Mouse (Mus musculus) embryonic stem cell, embryonic (primary cell): Measurements from ENCODE around the gene Zfp956.

Experiments
- CTCF ChIA-PET, 4 experiments: fragments of 300-600 bp in 2 of 4; fragments of 350-600 bp in 2 of 4; sonication (Branson Sonifier 250); formaldehyde crosslinking; loops; one replicate each; lab custom pipeline; 2022; ENCODE audit warnings: inconsistent platforms in 2 of 4; lab: Charles Lee
- POLR2A ChIA-PET, 4 experiments: fragments of 300-600 bp in 2 of 4; fragments of 350-600 bp in 2 of 4; sonication (Branson Sonifier 250); formaldehyde crosslinking; loops; one replicate each; lab custom pipeline; 2022; ENCODE audit warnings: antibody characterized with exemption in 4 of 4, inconsistent platforms in 1 of 4; lab: Charles Lee

Gene Zfp956

DNA sequence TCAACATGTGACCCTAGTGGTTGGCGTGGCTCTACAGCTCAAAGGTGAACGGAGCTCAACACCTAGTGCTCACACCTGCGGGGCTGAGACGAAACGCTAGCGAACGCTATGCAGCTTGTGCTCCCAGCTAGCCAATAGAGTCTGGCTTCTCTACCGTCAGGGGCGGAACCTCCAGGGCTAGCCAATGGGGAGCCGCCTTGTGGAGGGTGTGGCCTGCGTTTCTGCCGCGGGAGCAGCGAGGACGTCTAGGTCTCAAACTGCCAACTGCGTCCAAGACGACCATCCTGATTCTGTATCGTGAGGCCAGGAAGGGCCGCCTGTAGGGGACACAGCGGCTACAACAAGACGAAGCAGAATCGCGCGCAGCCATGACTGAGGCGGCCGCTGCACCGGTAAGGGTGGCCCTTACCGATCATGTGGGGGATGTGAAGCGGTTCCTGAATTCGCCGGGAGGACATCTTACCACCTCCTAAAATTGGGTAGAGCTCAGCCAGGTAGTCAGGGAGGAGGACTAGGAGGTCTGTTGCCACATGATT is at the start of gene Zfp956:
TSS of gene Zfp956 (plus strand) at position 200 of the 536 bp plus-strand sequence.
- CTCF ChIA-PET, result interaction anchor here in 3 of 4 experiments (0.7 to 2.7 kb wide), 7 partner anchors 10 to 118 kb away, joined by 3 to 10 read pairs (median 6); partner anchors contain the start of genes Zfp282 (in 1 of the 3) and Zfp398 (in 1 of the 3)
- POLR2A ChIA-PET, result interaction anchor here (0.5 to 2.2 kb wide), 34 partner anchors 8 to 756 kb away, joined by 3 to 21 read pairs (median 4); partner anchors contain the start of genes Zfp398 (in 2 of the 4), Pdia4 (in 1 of the 4), Zfp282 (in 1 of the 4) and Zfp777 (in 1 of the 4)

DNA sequence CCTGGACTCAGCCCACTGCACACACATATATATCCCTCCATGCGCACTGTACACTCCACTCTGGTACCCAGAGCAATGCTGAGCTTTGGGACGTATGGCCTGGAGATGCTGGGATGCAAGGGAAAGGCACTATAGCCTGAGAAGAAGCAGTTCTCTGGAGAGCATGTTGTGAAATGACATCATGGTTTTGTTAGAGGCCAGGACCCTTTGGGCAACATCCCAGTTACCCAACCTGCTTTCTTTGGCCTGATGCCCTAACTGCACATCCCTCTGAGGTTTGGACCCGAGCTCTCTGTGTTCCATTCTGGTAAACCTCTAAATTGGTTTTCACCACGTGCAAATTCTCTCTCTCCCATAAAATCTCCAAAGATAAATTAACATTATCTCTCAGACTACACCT is 49.6 kb upstream of the Zfp956 start:
- CTCF ChIA-PET, result interaction anchor here in 1 of 4 experiments (1.9 kb wide), 1 partner anchor 26 kb away, joined by 8 read pairs; the partner anchor contains the start of gene Zfp282

DNA sequence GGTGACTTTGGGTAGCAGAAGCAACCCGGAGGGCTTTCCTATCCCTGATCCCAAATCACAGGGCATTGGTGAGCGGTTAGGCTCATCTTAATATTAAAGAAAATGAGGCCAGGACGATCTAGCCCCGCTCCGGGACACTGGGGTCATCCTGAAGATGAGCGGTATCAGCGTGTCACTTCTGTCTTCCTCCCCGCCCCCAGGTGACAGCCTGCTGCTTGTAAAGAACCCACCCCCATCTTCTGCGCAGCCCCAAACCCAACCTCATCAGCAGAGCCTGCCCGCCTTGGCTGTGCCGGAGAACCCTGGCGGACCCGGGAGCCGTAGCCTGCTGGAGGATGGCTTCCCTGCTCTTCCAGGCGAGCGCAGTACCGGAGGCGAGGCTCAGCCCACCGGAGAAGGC is 48.8 kb upstream of the Zfp956 start:
- ChIA-PET POLR2A (interaction anchor here (0.6 to 3.0 kb wide), 20 partner anchors 9 to 144 kb away, joined by 3 to 11 read pairs (median 4); partner anchors contain the start of genes Pdia4 (in 1 of the 4), Zfp212 (in 1 of the 4), Zfp282 (in 1 of the 4) and Zfp398 (in 1 of the 4)), CTCF (interaction anchor here in 2 of 4 experiments (0.6 to 1.9 kb wide), 5 partner anchors 8 to 69 kb away, joined by 3 to 8 read pairs (median 5); partner anchors contain the start of genes Zfp398 (in 2 of the 2) and Zfp282 (in 1 of the 2))

More for the DNA sequence above, 49.6 kb upstream of the Zfp956 start:
- POLR2A ChIA-PET, result interaction anchor here in 2 of 4 experiments (1.2 to 2.4 kb wide), 4 partner anchors 11 to 25 kb away, joined by 3 to 10 read pairs (median 8); partner anchors contain the start of gene Zfp212 (in 1 of the 2)

GRCm38 (mm10) chr6:47904917-47905695 is 48.1 kb upstream of the Zfp956 start:
- ChIA-PET CTCF (interaction anchor here in 3 of 4 experiments (0.6 to 1.9 kb wide), 9 partner anchors 7 to 74 kb away, joined by 3 to 8 read pairs (median 3); partner anchors contain the start of genes Zfp398 (in 2 of the 3) and Zfp282 (in 1 of the 3)), POLR2A (interaction anchor here (0.5 to 3.0 kb wide), 24 partner anchors 8 to 96 kb away, joined by 3 to 11 read pairs (median 3); partner anchors contain the start of genes Pdia4 (in 1 of the 4), Zfp212 (in 1 of the 4), Zfp398 (in 1 of the 4) and Zfp956 (in 1 of the 4))

GRCm38 (mm10) chr6:47906326-47906725 is 46.9 kb upstream of the Zfp956 start:
- ChIA-PET POLR2A (interaction anchor here in 2 of 4 experiments (0.9 to 3.0 kb wide), 3 partner anchors 8 to 82 kb away, joined by 3 to 11 read pairs (median 4); no protein-coding TSS in a partner anchor), CTCF (no interaction called here)

- POLR2A ChIA-PET, result interaction anchor here in 3 of 4 experiments (0.6 to 2.1 kb wide), 4 partner anchors 8 to 32 kb away, joined by 3 to 6 read pairs (median 4); partner anchors contain the start of gene Zfp282 (in 1 of the 3)
Measured at GRCm38 (mm10) chr6:47909007-47909406, 44.2 kb upstream of the Zfp956 start.

GRCm38 (mm10) chr6:47911650-47912049 is 41.5 kb upstream of the Zfp956 start:
- ChIA-PET CTCF (no interaction called here), POLR2A (interaction anchor here in 1 of 4 experiments (0.6 kb wide), 1 partner anchor 464 kb away, joined by 4 read pairs; no protein-coding TSS in a partner anchor)

More at GRCm38 (mm10) chr6:47909007-47909406, 44.2 kb upstream of the Zfp956 start:
- CTCF ChIA-PET, result no interaction called here

GRCm38 (mm10) chr6:47912991-47913390 is 40.2 kb upstream of the Zfp956 start:
- ChIA-PET CTCF (interaction anchor here in 2 of 4 experiments (0.6 to 1.0 kb wide), 2 partner anchors 9 to 78 kb away, joined by 3 read pairs; partner anchors contain the start of gene Zfp398 (in 1 of the 2)), POLR2A (interaction anchor here in 2 of 4 experiments (0.6 to 1.6 kb wide), 7 partner anchors 8 to 834 kb away, joined by 3 to 6 read pairs (median 4); no protein-coding TSS in a partner anchor)

DNA sequence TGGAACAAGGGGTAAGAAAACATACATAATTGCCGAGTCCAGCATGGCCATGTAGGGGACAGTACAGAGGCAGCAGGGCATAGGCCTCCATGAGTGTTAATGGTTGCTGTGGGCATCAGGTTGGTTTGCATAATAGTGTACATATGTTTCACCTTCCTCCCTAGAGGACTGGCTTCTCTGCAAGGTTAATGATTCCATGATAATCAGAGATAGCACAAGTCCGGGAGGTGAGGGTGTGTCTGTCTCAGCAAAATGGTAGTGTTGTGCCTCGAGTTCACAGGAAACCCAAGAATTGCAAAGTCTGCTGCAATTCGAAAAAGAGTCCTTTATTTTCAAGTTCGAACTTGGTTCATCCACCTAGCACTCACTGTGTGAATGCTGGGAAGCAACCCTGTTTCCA is 36.1 kb upstream of the Zfp956 start:
- POLR2A ChIA-PET, result interaction anchor here in 2 of 4 experiments (0.9 to 1.8 kb wide), 4 partner anchors 9 to 108 kb away, joined by 3 to 6 read pairs (median 4); no protein-coding TSS in a partner anchor
- CTCF ChIA-PET, result no interaction called here

DNA sequence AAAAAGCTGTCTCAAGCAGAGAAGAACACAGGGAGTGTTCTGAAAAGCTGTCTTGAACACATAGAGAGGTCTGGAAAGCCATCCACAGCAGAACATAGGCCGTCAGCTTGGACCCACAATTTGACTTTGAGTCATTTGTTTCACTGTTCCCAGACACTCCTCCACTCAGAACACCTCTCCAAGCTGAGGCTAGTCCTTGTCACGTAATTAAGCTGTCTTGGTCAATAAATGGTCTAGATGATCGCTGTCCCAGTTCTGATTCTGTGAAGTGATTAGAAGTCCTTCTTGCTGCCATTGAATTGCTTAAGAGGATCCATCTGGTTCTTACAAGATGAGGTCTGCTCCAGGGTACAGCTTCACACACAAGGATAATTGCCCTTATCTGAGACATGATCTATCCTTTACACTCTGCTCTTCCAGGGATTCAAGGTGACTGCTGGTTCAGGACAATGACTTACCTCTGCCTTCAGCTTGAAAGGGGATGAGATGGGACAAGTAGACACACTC is 34.4 kb upstream of the Zfp956 start:
- ChIA-PET POLR2A (interaction anchor here (0.6 to 3.2 kb wide), 9 partner anchors 8 to 127 kb away, joined by 3 to 11 read pairs (median 4); partner anchors contain the start of gene Zfp398 (in 1 of the 4)), CTCF (interaction anchor here in 2 of 4 experiments (0.6 to 0.9 kb wide), 3 partner anchors 14 to 98 kb away, joined by 3 read pairs; no protein-coding TSS in a partner anchor)

DNA sequence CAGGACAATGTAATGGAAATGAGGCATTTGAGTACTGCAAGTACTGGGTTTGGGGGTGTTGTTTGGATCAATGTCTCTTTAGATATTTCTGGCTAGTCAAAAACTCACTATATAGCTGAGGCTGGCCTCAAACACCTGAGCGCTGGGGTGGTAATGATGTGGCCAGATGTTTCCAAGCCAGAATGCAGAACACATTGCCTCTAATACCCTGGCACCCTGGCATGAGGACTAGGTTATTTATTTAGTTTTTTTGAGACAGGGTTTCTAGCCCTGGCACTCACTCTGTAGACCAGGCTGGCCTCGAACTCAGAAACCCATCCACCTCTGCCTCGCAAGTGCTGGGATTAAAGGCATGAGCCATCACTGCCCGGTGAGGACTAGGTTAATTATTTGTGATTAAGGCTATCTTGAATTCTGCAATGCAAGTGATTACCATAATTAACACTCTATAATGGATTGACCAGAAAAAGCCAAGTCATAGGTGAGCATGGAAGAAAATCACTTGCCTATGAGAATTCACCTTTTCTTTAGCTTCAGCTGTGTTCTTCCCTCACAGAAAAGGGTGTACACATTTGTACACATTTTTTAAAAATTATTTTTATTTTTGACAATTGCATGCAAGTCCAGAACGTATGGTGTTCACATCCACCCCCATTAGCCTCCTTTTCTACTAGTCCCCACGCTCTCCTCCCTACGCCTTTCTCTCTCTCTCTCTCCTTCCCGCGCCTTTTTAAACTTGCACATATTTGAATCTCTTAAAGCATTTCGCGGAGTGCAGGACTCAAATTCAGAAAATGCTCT is 33.3 kb upstream of the Zfp956 start:
- ChIA-PET POLR2A (interaction anchor here in 2 of 4 experiments (0.6 to 3.2 kb wide), 4 partner anchors 9 to 126 kb away, joined by 3 to 11 read pairs (median 6); no protein-coding TSS in a partner anchor), CTCF (interaction anchor here in 1 of 4 experiments (0.6 kb wide), 1 partner anchor 27 kb away, joined by 3 read pairs; no protein-coding TSS in a partner anchor)

DNA sequence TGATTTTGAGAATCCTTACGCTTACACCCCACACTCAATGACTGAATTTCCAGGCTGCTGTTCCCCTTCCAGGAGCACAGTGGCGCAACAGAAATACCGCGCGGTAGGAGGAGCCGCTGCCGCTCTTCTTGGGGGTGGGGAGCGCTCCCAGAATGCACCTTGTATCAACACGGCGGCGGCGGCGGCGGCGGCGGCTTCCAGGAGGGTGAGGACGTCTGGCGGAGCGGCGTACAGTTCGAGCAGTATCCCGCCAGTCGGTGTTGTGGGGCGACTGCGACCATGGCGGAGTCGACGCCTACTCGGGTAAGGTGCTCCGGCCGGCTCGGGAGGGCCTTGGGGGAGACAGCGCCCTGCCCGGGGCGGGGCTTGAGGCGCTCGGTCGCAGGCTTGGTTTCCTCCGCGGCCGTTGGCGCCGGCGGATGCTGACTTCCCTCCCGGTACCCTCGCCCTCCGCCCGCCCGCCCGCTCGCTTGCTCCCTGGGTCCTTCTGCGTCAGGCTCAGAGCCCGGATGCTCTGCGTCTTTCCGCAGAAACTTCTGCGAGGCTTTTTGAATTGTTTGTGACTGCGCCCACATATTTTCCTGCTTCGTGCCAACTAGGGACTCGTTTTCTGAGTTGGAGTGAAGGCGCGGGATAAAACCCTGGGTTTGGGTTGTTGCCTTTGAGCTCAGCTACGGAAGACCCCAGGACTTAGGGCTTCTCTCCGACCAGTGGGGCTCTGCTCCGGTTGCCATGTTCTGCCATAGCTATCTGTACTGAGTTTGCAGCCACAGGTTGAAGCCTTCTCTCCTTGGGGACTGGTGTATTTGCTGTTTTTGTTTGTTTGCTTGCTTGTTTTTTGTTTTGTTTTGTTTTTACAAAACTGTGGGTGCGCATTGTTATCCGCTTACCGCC is 32.5 kb upstream of the Zfp956 start, which contains the start of gene Zfp212:
TSS of gene Zfp212 (plus strand) at position 30 of the 894 bp plus-strand sequence.
- ChIA-PET POLR2A (interaction anchor here in 3 of 4 experiments (0.7 to 3.2 kb wide), 13 partner anchors 8 to 144 kb away, joined by 3 to 10 read pairs (median 3); partner anchors contain the start of gene Zfp956 (in 1 of the 3)), CTCF (no interaction called here)

DNA sequence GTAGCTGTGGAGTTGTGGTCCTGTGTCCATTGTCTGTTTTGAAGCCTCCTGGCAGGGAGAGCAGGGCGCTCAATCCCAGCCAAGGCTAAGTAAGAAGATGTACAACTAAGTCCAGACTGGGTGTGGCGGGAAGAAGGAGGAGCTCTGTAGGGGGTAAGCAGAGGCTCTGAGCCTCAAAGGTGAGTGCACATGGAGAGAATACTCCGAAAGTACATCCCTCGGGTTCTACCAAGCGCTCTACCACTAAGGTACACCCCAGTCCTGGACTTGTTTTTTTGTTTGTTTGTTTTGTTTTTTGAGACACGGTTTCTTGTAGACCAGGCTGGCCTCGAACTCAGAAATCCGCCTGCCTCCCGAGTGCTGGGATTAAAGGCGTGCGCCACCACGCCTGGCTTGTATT is 10.7 kb upstream of the Zfp956 start:
- POLR2A ChIA-PET, result interaction anchor here (0.6 to 3.7 kb wide), 15 partner anchors 11 to 141 kb away, joined by 3 to 21 read pairs (median 3); partner anchors contain the start of genes Zfp956 (in 2 of the 4) and Zfp398 (in 1 of the 4)
- CTCF ChIA-PET, result interaction anchor here in 2 of 4 experiments (0.6 to 1.8 kb wide), 4 partner anchors 11 to 484 kb away, joined by 3 to 7 read pairs (median 4); partner anchors contain the start of gene Zfp956 (in 1 of the 2)

DNA sequence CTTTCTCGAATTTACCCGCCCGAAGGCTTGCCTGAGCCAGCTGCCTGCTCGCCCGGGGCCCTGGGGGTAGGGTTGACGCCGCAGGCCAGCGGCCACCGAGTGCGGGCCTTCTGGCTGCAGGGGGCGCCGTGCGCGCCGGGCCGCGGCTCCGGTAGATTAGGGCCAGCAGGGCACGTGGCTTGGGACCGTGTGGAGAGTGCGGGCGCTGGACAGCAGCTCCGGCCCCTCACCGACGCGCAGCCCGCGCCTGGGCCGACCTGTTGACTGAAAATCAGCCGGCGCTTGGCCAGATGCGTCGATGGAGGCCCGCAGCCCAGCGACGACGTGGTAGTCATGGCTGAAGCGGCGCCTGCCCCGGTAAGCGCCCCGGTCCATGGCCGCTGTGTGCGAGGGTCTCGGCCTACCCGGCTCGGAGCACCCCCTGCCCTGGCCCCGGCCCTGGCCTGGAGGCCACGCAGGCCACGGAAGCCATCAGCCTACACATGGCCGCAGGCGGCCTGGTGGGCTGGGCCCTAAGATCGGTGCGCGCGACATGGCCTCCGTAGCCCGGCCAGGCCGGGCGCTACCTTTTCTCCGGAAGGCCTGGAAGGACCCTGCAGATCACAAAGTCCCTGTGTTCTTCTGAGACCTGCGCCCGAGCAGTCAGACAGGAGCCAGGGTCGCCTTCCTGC is 10.0 kb upstream of the Zfp956 start:
- POLR2A ChIA-PET, result interaction anchor here (0.6 to 3.7 kb wide), 13 partner anchors 10 to 140 kb away, joined by 3 to 21 read pairs (median 3); partner anchors contain the start of gene Zfp956 (in 2 of the 4)
- CTCF ChIA-PET, result interaction anchor here in 2 of 4 experiments (0.6 to 1.8 kb wide), 4 partner anchors 10 to 484 kb away, joined by 3 to 7 read pairs (median 4); partner anchors contain the start of gene Zfp956 (in 1 of the 2)
